Mouse (Mus musculus): ENCODE measurements at regions not wholly inside any gene's neighbourhood (a gene's known extent, or its start where the extent isn't known, plus 50 kb on each side); places are given as distances from the start of the nearest gene placed in this dataset.

- in situ Hi-C loops (cut with MboI, MseI), result no loop called here
Observed at GRCm38 (mm10) chr3:21218936-21219335, 852.0 kb upstream of the Agtr1b start.

- in situ Hi-C loops (cut with MboI, MseI), result no loop called here
Observed at GRCm38 (mm10) chr3:21241184-21241583, 835.3 kb upstream of the Tbl1xr1 start.

- in situ Hi-C loops (cut with MboI, MseI), result loop anchor here (25.0 kb wide), 1 partner anchor 1869 kb away; no protein-coding TSS in a partner anchor
Observed at GRCm38 (mm10) chr3:21256129-21256760, 820.2 kb upstream of the Tbl1xr1 start.

- in situ Hi-C loops (cut with MboI, MseI), result loop anchor here (25.0 kb wide), 1 partner anchor 1876 kb away; no protein-coding TSS in a partner anchor
Observed at GRCm38 (mm10) chr3:21263317-21263716, 813.1 kb upstream of the Tbl1xr1 start.

- in situ Hi-C loops (cut with MboI, MseI), result loop anchor here (25.0 kb wide), 1 partner anchor 1878 kb away; no protein-coding TSS in a partner anchor
Observed at GRCm38 (mm10) chr3:21265491-21265890, 811.0 kb upstream of the Tbl1xr1 start.

GRCm38 (mm10) chr3:21268429-21269129 lies 807.9 kb upstream of the Tbl1xr1 start:
- in situ Hi-C loops (cut with MboI, MseI), result loop anchor here (25.0 kb wide), 1 partner anchor 1881 kb away; no protein-coding TSS in a partner anchor

- in situ Hi-C loops (cut with MboI, MseI), result loop anchor here (25.0 kb wide), 1 partner anchor 1882 kb away; no protein-coding TSS in a partner anchor
Observed at GRCm38 (mm10) chr3:21269130-21269440, 807.4 kb upstream of the Tbl1xr1 start.

- in situ Hi-C loops (cut with MboI, MseI), result loop anchor here (10.0 to 25.0 kb wide), 2 partner anchors 1344 to 1883 kb away; no protein-coding TSS in a partner anchor
Observed at GRCm38 (mm10) chr3:21270788-21271187, 805.7 kb upstream of the Tbl1xr1 start.

- in situ Hi-C loops (cut with MboI, MseI), result loop anchor here (10.0 to 25.0 kb wide), 2 partner anchors 1343 to 1885 kb away; no protein-coding TSS in a partner anchor
Observed at GRCm38 (mm10) chr3:21272219-21272618, 804.2 kb upstream of the Tbl1xr1 start.

- in situ Hi-C loops (cut with MboI, MseI), result no loop called here
Observed at GRCm38 (mm10) chr3:21292774-21293173, 783.7 kb upstream of the Tbl1xr1 start.

GRCm38 (mm10) chr3:21293308-21293707 lies 783.1 kb upstream of the Tbl1xr1 start:
- in situ Hi-C loops (cut with MboI, MseI), result no loop called here

- in situ Hi-C loops (cut with MboI, MseI), result no loop called here
Observed at GRCm38 (mm10) chr3:21294776-21295175, 781.7 kb upstream of the Tbl1xr1 start.

GRCm38 (mm10) chr3:21296581-21297110 lies 779.8 kb upstream of the Tbl1xr1 start:
- in situ Hi-C loops (cut with MboI, MseI), result no loop called here

- in situ Hi-C loops (cut with MboI, MseI), result no loop called here
Observed at GRCm38 (mm10) chr3:21325329-21325896, 751.0 kb upstream of the Tbl1xr1 start.

GRCm38 (mm10) chr3:21341916-21342315 lies 734.5 kb upstream of the Tbl1xr1 start:
- in situ Hi-C loops (cut with MboI, MseI), result no loop called here

GRCm38 (mm10) chr3:21343095-21343494 lies 733.4 kb upstream of the Tbl1xr1 start:
- in situ Hi-C loops (cut with MboI, MseI), result no loop called here

GRCm38 (mm10) chr3:21349421-21349820 lies 727.0 kb upstream of the Tbl1xr1 start:
- in situ Hi-C loops (cut with MboI, MseI), result no loop called here

GRCm38 (mm10) chr3:21356150-21356549 lies 720.3 kb upstream of the Tbl1xr1 start:
- in situ Hi-C loops (cut with MboI, MseI), result no loop called here

- in situ Hi-C loops (cut with MboI, MseI), result no loop called here
Observed at GRCm38 (mm10) chr3:21356831-21357712, 719.4 kb upstream of the Tbl1xr1 start.

- in situ Hi-C loops (cut with MboI, MseI), result no loop called here
Observed at GRCm38 (mm10) chr3:21358068-21358467, 718.4 kb upstream of the Tbl1xr1 start.

GRCm38 (mm10) chr3:21361069-21361468 lies 715.4 kb upstream of the Tbl1xr1 start:
- in situ Hi-C loops (cut with MboI, MseI), result no loop called here

Data from regulatory T cell (primary cell).